Mouse (Mus musculus) mouse embryonic stem cell (cell line): ENCODE data around the gene Gng2.

Experiments
- in situ Hi-C, 2 experiments: fragments of 300-500 bp; cut with MboI; formaldehyde crosslinking; loops; 1 replicate in 1 of 2; 3 replicates in 1 of 2; pipeline ENCODE4 v1.14.3; 2019 to 2020; ENCODE audit warnings: low sequenced_read_pairs in 2 of 2, low pct_unique_long_range_greater_than_20kb in 1 of 2, mixed read lengths in 1 of 2; ENCODE audit not compliant: unreplicated experiment in 1 of 2

Gene Gng2

DNA sequence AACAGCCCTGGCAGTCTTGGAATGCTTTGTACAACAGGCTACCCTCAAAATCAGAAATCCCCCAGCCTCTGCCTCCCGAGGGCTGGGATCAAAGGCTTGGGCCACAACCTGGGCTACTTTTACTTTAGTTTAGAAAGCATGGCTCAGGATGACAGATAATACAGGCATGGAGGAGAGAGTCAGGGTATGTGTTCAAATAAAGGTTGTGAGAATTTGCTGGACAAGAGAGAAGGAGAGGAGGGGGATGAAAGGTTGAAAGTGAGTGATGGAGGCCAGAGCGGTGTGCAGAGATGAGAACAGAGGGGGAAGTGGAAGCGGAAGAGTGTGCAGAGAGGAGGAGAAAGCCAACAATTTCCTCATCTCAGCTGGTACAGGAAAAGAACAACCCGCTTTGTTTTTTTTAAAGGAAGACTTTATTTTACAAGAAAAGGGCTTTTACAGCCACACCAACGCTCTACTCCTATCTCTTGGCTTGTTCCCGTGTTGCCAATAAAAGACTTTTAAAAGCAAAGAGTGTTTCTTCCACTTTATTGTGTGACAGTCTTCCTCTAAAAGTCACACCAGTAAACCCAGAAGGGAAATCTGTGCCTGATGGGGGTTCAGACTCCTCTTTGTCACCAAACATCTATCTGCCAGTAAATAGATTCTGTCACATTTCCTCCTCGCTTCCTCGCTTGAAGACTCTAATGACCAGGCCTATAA lies 8.6 kb upstream of the Gng2 start:
- in situ Hi-C loops, result no loop called here

DNA sequence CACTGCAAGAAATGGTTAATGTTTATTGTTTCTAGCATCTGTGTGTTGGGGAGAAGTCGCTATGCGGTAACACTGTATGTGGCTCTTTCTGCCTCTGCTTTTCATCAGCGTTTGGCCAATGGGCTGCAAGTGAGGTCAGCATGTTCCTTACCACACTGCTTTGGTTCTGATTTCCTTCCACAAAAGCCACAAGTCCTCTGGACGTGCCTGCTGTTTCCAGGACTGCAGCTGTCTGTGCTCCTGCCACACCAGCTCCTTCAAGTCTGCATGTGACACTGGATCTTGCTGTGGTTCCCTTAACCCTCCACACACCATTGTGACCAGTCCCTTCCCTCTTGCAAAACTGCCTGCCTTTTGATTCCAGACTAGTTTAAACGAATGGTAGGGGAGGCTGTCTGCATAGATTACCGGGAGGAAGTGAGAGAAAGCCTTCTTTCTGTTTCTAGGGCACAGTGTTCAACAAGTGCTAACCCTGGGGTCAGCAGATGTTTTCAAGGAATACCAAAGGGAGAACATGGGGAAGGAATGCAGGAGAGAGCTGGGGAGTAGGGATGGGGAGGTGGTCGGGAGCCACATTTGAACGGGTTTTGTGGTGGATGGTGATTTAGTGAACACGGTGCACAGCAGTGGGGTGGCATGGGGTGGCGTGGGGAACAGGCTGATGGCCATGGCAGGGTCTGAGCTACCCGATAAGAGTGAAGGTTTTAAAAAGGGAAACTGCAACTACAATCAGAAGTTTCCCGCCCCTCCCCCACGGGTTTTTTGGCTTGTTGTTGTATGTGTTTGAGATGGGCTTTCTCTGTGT lies 7.9 kb upstream of the Gng2 start:
- in situ Hi-C loops, result no loop called here

DNA sequence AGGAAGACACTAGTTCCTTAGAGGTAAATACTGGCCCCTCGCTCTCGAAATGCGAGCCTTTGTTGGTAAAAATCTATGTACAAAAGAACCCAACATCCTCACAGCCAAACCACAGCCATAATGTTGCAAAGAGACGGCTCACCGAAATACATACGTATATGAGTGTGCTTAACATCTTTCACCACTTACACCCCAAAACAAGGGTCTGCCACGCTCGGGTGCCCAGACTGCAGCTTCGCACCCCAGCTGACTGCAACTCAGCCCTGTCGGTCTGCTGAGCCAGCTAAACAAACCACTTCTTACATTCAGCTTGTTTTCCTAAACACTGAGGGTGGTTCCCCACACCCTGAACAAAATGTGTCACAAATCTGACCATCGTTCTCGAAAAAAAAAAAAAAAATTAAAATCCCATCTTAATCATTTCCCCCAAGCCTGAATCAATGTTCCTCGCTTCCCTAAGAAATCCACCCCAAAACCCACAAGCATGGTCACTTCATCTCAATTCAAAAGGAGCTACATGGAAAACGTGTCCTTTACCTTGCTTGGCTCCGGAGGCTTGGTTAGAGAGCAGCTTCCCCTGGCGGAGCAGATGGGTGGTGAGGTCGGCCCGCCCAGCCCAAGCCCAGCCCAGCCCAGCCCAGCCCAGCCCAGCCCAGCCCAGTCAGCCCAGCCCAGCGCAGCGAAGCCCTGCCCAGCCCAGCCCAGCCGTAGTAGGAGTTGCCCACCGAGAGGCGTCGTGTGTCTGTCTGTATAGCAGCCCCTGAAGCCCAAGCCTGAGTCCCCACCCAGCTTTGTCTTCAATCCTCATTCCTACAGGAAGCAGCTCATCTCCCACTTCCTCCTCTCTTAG lies 781 bp downstream of the Gng2 start:
- in situ Hi-C loops, result no loop called here

DNA sequence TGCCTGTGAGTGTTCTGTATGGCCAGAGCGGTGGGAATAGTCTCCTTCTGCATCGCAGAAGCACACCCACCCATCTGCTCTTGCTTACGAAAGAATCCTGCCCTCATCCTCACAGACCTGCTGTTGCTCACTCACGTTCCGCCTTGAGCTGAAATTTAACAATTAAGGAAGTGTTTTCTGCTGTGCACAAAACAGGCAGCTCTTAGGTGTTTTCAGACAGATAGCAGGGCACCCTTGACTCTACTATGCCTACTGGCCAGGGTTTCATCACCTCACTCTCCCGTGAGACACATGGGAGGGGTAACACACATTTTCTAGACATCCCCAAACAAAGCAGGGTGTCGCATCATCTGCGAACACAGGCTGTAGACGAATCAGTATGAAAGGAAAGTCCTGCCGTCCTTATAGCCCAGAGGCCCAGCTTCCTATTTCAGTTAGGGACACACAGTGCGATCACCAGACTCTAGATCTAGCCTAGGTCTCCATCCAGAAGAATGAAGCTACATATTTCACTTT lies 2.4 kb downstream of the Gng2 start:
- in situ Hi-C loops, result loop anchor here in 1 of 2 experiments (25.0 kb wide), 1 partner anchor 87 kb away; no protein-coding TSS in a partner anchor

DNA sequence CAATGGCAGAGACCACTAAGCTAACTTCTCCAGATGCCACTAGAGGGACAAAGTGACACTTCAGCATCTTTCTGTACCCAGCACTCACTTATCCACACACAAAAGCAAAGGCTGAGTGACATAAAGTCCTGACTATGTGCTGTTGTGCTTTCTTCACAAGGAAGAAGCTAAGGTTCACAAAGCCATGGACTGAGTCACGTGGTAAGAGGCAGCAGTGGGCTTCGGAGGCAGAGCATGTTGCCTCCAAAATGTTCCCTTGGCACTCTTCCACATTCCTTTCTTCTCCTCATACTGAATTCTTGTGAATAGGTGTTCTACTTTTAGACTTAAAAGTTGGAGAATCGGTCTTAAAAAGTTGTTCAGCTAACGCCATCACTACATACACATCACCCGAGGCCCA lies 3.0 kb downstream of the Gng2 start:
- in situ Hi-C loops, result loop anchor here in 1 of 2 experiments (25.0 kb wide), 1 partner anchor 88 kb away; no protein-coding TSS in a partner anchor

DNA sequence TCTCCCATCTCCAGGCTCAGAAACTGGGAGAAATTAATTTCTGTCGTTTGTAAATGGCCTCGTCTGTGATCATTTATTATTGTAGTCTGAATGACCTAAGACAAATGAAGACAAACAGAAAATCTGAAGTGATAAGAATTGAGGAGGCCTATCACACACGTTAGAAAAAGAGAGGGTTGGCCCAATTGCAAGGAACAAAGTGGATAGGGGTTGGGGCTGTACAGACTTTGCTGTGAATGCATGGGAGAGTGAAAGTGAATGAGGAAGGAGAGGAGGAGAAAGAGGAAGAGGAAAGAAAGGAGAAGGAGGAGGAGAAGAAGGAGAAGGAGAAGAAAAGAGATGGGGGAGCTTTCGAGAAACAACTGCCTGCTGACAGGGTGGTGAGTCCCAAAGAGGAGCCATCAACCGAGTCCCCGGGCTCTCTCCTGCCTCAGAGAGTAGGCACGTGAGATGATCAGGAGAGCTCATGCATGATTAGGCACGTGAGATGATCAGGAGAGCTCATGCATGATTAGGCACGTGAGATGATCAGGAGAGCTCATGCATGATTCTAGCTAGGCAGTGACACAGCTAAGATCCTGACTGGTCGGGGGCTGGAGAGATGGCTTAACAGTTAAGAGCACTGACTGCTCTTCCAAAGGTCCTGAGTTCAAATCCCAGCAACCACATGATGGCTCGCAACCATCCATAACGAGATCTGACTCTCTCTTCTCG lies 5.0 kb downstream of the Gng2 start:
- in situ Hi-C loops, result loop anchor here in 1 of 2 experiments (25.0 kb wide), 1 partner anchor 90 kb away; no protein-coding TSS in a partner anchor

DNA sequence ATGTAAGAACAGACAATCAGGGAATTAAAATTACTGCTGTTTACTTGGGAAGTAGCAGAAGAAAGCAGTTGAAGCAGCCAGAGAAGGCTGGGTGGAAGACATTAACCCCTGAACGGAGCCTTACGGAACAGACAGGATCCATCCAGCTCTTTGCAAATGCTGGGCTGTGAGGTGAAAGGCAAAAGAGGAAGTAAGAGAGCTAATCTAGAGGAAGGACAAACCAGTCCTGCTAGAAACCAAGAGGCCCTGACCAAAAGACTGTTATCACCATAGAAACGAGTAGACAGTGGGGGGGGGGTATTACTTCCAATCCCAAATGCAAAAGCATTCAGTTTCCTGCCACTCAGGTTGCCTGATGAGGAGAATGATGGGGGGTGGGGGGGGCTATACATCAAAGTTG lies 6.6 kb downstream of the Gng2 start:
- in situ Hi-C loops, result loop anchor here in 1 of 2 experiments (25.0 kb wide), 1 partner anchor 91 kb away; no protein-coding TSS in a partner anchor

DNA sequence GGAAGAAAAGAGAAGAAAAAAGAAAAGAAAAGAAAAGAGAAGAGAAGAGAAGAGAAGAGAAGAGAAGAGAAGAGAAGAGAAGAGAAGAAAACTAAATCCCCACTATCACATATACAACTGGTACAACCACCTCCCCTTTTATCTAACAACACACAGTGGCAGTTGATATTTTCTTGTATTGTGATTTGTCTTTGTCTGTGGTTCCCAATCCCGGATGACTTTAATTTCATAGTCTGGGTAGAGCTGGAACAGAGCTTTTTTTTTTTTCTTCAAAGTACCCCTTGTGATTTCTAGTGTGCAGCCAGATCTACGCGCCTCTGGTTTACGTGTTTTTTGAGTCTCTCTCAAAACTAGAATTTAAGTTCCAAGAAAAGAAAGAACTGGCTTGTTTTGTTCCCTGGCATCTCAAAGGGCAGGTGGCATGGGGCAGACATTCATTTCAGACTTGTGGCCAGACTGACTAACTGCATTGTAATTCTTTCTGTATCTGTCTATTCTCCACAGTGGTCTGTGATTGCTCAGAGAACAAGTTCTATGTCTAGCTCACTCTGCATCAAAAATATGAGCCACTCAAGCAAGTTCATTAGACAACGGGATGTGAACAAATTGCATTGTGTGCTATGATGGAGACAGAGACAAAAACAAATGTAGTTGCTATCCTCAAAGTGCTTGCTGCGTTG lies 7.2 kb downstream of the Gng2 start:
- in situ Hi-C loops, result loop anchor here in 1 of 2 experiments (25.0 kb wide), 1 partner anchor 92 kb away; no protein-coding TSS in a partner anchor

DNA sequence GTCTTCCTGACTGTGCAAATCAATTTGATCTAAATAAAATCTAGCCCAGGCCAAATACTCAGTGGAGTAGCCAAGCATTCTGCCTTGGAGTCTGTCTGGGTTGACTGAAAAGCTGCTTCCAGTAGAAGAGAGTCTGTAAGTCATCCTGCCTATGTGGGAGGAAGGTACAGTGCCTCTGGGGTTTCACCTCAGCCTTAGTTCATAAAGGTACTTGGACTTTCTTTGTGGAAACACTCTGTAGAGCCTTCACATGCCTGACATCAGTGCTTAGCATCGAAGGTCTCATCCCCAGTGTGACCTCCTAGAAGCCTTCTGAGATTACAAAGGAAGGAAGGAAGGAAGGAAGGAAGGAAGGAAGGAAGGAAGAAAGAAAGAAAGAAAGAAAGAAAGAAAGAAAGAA lies 7.9 kb downstream of the Gng2 start:
- in situ Hi-C loops, result loop anchor here in 1 of 2 experiments (25.0 kb wide), 1 partner anchor 93 kb away; no protein-coding TSS in a partner anchor

DNA sequence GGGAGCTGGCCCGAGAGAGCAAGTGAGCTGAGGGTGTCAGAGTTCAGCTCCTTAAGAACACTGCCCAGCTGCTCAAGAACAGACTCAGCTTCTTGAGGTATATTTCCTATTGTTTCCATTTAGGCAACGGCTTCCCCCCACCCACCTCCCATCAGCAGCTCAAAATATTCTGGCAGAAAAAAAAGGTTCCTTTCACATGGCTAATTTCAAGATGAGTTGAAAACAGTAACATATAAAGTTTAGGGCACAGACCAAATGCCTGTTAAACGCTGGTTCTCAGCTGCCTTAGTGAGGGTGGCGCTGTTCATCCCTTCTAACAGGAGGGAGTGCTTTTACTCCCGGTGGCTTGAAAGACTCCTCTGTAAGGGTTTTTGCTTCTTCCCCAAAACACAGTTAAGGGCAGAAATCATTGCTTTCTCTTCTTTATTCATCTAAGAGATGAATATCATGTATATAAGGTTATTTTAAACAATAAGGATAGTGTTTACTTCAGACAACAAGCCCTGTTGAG lies 8.4 kb downstream of the Gng2 start:
- in situ Hi-C loops, result loop anchor here in 1 of 2 experiments (25.0 kb wide), 1 partner anchor 93 kb away; no protein-coding TSS in a partner anchor

DNA sequence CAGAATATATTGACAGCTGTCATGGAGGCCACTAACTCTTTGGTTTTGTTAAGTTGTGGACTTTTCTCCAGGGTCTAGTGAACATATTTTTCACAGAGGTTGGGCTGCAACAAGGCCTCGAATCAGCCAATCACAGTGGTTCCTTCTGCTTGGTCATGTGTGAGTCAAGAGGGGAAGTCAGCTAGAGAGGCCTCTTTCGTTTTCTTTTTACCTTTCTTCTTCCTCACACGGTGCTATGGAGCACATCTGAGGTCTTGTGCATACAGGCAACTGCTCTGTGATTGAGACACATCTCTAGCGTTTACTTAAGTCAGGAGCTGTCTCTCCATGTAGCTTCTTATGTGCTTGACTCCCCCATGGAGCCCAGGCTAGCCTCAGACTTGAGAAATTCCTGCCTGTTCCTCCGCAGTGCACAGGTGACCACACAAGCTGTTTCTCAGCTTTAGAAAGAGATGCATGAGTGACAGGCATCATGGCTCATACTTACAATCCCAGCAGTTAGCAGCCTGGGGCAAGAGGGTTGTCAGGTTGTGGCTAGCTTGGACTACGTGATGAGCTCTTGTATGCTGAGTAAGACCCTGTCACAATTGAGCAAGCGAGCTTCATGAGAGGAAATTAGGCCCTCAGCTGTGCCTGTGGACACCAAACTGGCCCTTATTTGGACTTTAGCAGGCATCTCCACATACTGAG lies 9.0 kb downstream of the Gng2 start:
- in situ Hi-C loops, result loop anchor here in 1 of 2 experiments (25.0 kb wide), 1 partner anchor 94 kb away; no protein-coding TSS in a partner anchor

DNA sequence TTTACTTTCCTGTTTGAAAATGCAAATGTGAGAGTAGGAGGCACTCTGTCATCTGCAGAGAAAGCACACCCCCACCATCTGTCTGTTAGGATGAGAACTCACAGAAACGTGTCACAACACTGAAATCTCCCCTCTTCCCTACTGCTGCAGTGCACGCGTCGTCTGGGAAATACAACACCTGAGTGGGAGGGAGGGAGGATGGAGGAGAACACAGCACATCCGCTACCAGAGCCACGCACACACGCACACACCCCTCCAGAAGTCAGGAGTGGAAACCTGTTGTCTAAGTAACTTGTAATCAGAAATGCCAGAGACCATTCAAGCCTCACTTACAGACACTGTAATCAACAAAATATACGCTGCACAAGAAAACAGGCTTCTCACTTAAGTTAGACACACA lies 9.9 kb downstream of the Gng2 start:
- in situ Hi-C loops, result loop anchor here in 1 of 2 experiments (25.0 kb wide), 1 partner anchor 95 kb away; no protein-coding TSS in a partner anchor

DNA sequence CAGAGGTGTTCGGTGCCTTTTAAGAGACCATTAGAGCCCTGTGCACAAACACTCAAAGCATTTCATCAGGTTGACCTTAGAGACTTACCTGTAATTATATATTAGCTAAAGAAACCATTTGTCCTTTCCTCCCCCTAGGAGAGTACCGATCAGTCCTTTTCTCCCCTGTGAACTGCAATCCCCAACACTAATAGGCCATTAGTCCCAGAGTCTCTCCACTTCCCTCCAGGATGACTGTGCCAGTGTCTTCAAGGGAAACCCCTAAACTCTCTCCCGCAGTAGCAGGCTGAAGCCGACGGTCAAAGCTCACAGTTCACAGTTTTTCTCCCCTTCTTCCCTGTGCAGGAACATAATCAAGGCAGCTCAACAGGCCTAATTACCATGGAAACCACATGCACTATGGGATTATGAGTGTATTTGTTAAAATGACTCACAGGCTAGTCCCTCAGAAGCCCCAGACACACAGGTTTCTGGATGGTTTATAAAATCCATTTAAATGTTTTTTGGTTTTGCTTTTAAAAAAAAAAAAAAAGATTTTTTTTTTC lies 13.4 kb downstream of the Gng2 start:
- in situ Hi-C loops, result loop anchor here in 1 of 2 experiments (25.0 kb wide), 1 partner anchor 98 kb away; no protein-coding TSS in a partner anchor

DNA sequence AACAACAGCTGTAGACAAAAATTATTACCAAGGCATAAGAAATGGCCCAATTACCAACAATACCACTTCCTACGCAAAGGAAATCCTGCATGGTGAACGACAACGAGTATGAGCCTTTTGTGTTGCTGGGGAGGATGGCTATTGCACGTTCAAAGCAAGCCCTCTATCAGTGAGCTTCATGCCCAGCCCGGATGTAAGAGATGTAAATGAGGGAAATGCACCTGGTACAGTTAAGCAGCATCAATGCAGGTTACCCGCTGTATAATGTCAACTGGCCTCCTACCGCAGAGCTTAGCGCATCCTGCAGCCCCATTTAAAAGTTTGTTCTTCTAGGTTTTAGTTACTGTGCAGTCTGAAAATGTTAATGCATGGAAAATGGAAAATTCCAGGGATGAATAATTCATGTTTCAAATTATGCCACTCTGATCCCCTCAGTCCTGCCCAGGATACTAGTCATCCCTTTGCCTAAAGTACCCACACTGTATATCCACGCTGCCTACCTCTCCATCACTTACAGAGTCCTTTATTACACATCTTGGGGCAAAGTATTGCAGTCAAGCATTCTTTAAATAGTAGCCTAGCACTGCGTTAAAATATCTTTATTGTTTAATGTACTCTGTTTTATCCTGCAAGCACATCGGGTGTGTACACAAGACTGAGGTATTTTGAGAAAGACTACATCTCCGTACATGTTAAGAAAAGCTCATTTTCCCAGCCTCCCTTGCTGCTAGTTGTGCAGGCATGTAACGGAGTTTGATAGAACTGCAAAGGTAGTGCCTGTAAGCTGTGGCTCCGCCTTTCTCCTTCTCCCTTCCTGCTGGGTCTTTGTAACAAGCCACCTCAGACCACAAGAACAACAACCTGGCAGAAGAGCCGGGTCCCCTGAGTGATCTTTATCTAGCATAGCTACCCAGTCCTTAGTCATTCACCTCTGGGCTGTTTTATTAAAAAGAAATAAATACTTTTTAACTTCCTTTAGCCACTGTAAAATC lies 15.2 kb downstream of the Gng2 start:
- in situ Hi-C loops, result loop anchor here in 1 of 2 experiments (25.0 kb wide), 1 partner anchor 100 kb away; no protein-coding TSS in a partner anchor

DNA sequence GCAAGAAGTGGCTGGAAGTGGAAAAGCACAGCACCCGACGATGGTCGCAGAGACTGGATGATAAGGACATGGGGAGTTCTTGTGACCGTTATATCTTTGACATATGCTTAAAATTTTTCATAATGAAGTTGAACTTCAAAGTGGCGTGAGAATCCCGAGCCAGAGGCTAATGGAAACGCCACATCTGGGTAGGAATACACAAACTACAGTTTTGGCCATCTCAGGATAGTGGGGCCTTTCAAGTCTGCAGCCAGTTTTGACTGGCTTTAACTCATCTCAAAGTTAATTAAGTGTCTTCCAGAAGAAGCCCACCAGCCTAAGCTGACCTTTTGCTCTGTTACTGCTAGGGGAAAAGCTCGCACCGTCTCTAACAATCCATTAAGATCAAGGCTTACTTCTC lies 17.6 kb downstream of the Gng2 start:
- in situ Hi-C loops, result loop anchor here in 1 of 2 experiments (25.0 kb wide), 1 partner anchor 102 kb away; no protein-coding TSS in a partner anchor
